Mouse (Mus musculus): Measurements from ENCODE around the gene Rreb1. TPM values are rescaled to one million over a fixed set of nuclear protein-coding genes. Genes with fewer than 3 reads are reported as not detected.

The Rreb1 gene
- polyA plus RNA-seq, 1 experiment = 6.0 TPM

- TF ChIP-seq USF1 (IDR thresholded peaks at IDR 0.05; ENCODE audit: low read depth) = no peak
- TF ChIP-seq MYOD1 (IDR thresholded peaks at IDR 0.05; ENCODE audit: control insufficient read depth, insufficient read length, low read depth) = no peak
- TF ChIP-seq CTCF (IDR thresholded peaks at IDR 0.05; ENCODE audit: control insufficient read depth, insufficient read depth, insufficient read length) = no peak
- TF ChIP-seq CEBPB (IDR thresholded peaks at IDR 0.05; ENCODE audit: low read depth) = no peak
- TF ChIP-seq FOSL1 (IDR thresholded peaks at IDR 0.05; ENCODE audit: insufficient read depth, low read length, poor library complexity, severe bottlenecking) = no peak
- no peak for TF ChIP-seq MYOG (IDR thresholded peaks at IDR 0.05; ENCODE audit: control insufficient read depth, extremely low read depth, insufficient read length)
- no peak for TF ChIP-seq MAX (IDR thresholded peaks at IDR 0.05)
- Histone ChIP-seq H3K79me2 (ENCODE audit: control insufficient read depth, insufficient read depth) (no peaks in the 10 kb centered on the region), H3K79me3 (ENCODE audit: low read depth) (no peaks in the 10 kb centered on the region), H3K4me3 (ENCODE audit: insufficient read depth, poor library complexity, severe bottlenecking) (no peak overlapping the region), H3K36me3 (ENCODE audit: control insufficient read depth, insufficient read depth) (no peaks in the 10 kb centered on the region), H3ac (ENCODE audit: control insufficient read depth, insufficient read length, low read depth) (no peak overlapping the region), H3K27me3 (ENCODE audit: control insufficient read depth, insufficient read depth, insufficient read length) (no peaks in the 10 kb centered on the region)
These were observed 20.6 kb downstream of the Rreb1 start for GRCm38 (mm10) chr13:37798811-37799210.

- TF ChIP-seq USF1 (IDR thresholded peaks at IDR 0.05; ENCODE audit: low read depth) = no peak
- TF ChIP-seq MYOD1 (IDR thresholded peaks at IDR 0.05; ENCODE audit: control insufficient read depth, insufficient read length, low read depth) = no peak
- TF ChIP-seq MYOG (IDR thresholded peaks at IDR 0.05; ENCODE audit: control insufficient read depth, extremely low read depth, insufficient read length) = no peak
- no peak for TF ChIP-seq CEBPB (IDR thresholded peaks at IDR 0.05; ENCODE audit: low read depth)
- TF ChIP-seq CTCF (IDR thresholded peaks at IDR 0.05; ENCODE audit: control insufficient read depth, insufficient read depth, insufficient read length) = no peak
- no peak for TF ChIP-seq FOSL1 (IDR thresholded peaks at IDR 0.05; ENCODE audit: insufficient read depth, low read length, poor library complexity, severe bottlenecking)
- no peak for TF ChIP-seq MAX (IDR thresholded peaks at IDR 0.05)
- H3K4me3 ChIP-seq (ENCODE audit: insufficient read depth, poor library complexity, severe bottlenecking) = no peak overlapping the region
- no peaks in the 10 kb centered on the region for H3K79me2 ChIP-seq (ENCODE audit: control insufficient read depth, insufficient read depth)
- no peaks in the 10 kb centered on the region for H3K36me3 ChIP-seq (ENCODE audit: control insufficient read depth, insufficient read depth)
- H3ac ChIP-seq (ENCODE audit: control insufficient read depth, insufficient read length, low read depth) = no peak overlapping the region
- no peaks in the 10 kb centered on the region for H3K27me3 ChIP-seq (ENCODE audit: control insufficient read depth, insufficient read depth, insufficient read length)
- H3K79me3 ChIP-seq (ENCODE audit: low read depth) = no peaks in the 10 kb centered on the region
These were observed 21.2 kb downstream of the Rreb1 start for GRCm38 (mm10) chr13:37799413-37799812.

- Histone ChIP-seq H3K79me3 (ENCODE audit: low read depth) (no peaks in the 10 kb centered on the region), H3ac (ENCODE audit: control insufficient read depth, insufficient read length, low read depth) (no peak overlapping the region), H3K27me3 (ENCODE audit: control insufficient read depth, insufficient read depth, insufficient read length) (no peaks in the 10 kb centered on the region), H3K4me3 (ENCODE audit: insufficient read depth, poor library complexity, severe bottlenecking) (no peak overlapping the region), H3K79me2 (ENCODE audit: control insufficient read depth, insufficient read depth) (no peaks in the 10 kb centered on the region), H3K36me3 (ENCODE audit: control insufficient read depth, insufficient read depth) (no peaks in the 10 kb centered on the region)
- TF ChIP-seq USF1 (IDR thresholded peaks at IDR 0.05; ENCODE audit: low read depth) (no peak), FOSL1 (IDR thresholded peaks at IDR 0.05; ENCODE audit: insufficient read depth, low read length, poor library complexity, severe bottlenecking) (no peak), MAX (IDR thresholded peaks at IDR 0.05) (no peak), MYOD1 (IDR thresholded peaks at IDR 0.05; ENCODE audit: control insufficient read depth, insufficient read length, low read depth) (no peak), CTCF (IDR thresholded peaks at IDR 0.05; ENCODE audit: control insufficient read depth, insufficient read depth, insufficient read length) (no peak), MYOG (IDR thresholded peaks at IDR 0.05; ENCODE audit: control insufficient read depth, extremely low read depth, insufficient read length) (no peak), CEBPB (IDR thresholded peaks at IDR 0.05; ENCODE audit: low read depth) (no peak)
These were observed 23.2 kb downstream of the Rreb1 start for GRCm38 (mm10) chr13:37801101-37802075.

GRCm38 (mm10) chr13:37802246-37803003, 24.2 kb downstream of the Rreb1 start:
- H3K79me2 ChIP-seq (ENCODE audit: control insufficient read depth, insufficient read depth) = no peaks in the 10 kb centered on the region
- TF ChIP-seq USF1 (IDR thresholded peaks at IDR 0.05; ENCODE audit: low read depth) (no peak), MYOG (IDR thresholded peaks at IDR 0.05; ENCODE audit: control insufficient read depth, extremely low read depth, insufficient read length) (no peak), MAX (IDR thresholded peaks at IDR 0.05) (no peak), CTCF (IDR thresholded peaks at IDR 0.05; ENCODE audit: control insufficient read depth, insufficient read depth, insufficient read length) (no peak), FOSL1 (IDR thresholded peaks at IDR 0.05; ENCODE audit: insufficient read depth, low read length, poor library complexity, severe bottlenecking) (no peak), MYOD1 (IDR thresholded peaks at IDR 0.05; ENCODE audit: control insufficient read depth, insufficient read length, low read depth) (no peak), CEBPB (IDR thresholded peaks at IDR 0.05; ENCODE audit: low read depth) (no peak)
- H3K4me3 ChIP-seq (ENCODE audit: insufficient read depth, poor library complexity, severe bottlenecking) = no peak overlapping the region
- no peaks in the 10 kb centered on the region for H3K36me3 ChIP-seq (ENCODE audit: control insufficient read depth, insufficient read depth)
- H3ac ChIP-seq (ENCODE audit: control insufficient read depth, insufficient read length, low read depth) = no peak overlapping the region
- H3K27me3 ChIP-seq (ENCODE audit: control insufficient read depth, insufficient read depth, insufficient read length) = no peaks in the 10 kb centered on the region
- no peaks in the 10 kb centered on the region for H3K79me3 ChIP-seq (ENCODE audit: low read depth)

- Histone ChIP-seq H3K4me3 (ENCODE audit: insufficient read depth, poor library complexity, severe bottlenecking) (no peak overlapping the region), H3K79me2 (ENCODE audit: control insufficient read depth, insufficient read depth) (no peaks in the 10 kb centered on the region), H3ac (ENCODE audit: control insufficient read depth, insufficient read length, low read depth) (no peak overlapping the region), H3K79me3 (ENCODE audit: low read depth) (no peaks in the 10 kb centered on the region), H3K36me3 (ENCODE audit: control insufficient read depth, insufficient read depth) (no peaks in the 10 kb centered on the region), H3K27me3 (ENCODE audit: control insufficient read depth, insufficient read depth, insufficient read length) (no peaks in the 10 kb centered on the region)
- TF ChIP-seq MYOG (IDR thresholded peaks at IDR 0.05; ENCODE audit: control insufficient read depth, extremely low read depth, insufficient read length) (no peak), FOSL1 (IDR thresholded peaks at IDR 0.05; ENCODE audit: insufficient read depth, low read length, poor library complexity, severe bottlenecking) (no peak), MAX (IDR thresholded peaks at IDR 0.05) (no peak), USF1 (IDR thresholded peaks at IDR 0.05; ENCODE audit: low read depth) (no peak), CEBPB (IDR thresholded peaks at IDR 0.05; ENCODE audit: low read depth) (no peak), MYOD1 (IDR thresholded peaks at IDR 0.05; ENCODE audit: control insufficient read depth, insufficient read length, low read depth) (no peak), CTCF (IDR thresholded peaks at IDR 0.05; ENCODE audit: control insufficient read depth, insufficient read depth, insufficient read length) (no peak)
These were observed 25.0 kb downstream of the Rreb1 start for GRCm38 (mm10) chr13:37803244-37803643.

Measured in C2C12 (cell line).